Mouse (Mus musculus): ENCODE data around the gene Ercc2.

DNA sequence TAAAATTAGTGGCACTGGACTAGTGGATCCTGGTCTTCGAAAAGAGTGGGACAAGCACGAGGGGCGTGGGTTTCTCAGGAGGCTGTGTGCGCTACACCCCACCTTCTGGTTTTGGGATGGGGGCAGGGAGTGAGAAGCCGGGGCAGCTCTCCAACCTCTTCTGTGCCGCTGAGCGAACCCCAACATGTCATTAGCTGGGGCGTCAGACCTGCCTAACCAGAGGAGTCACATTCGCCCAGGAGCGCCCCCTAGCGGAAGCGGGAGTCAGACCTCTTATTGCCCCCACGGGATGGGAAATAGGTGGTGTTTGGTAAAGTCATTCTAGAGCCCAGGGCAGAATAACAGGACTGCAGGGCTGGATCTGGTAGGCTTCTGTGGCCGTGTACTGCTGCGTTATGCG is 20.1 kb upstream of the Ercc2 start:
- TF ChIP-seq CTCF (IDR thresholded peaks at IDR 0.05; ENCODE audit: low read depth) (peak; percentile 96), EP300 (IDR thresholded peaks at IDR 0.05; ENCODE audit: low read depth) (no peak)

All from liver, embryonic 14.5 days (tissue).